Mouse (Mus musculus): Measurements from ENCODE around the gene Cdc42ep5. TPM values are rescaled to one million over a fixed set of nuclear protein-coding genes. Genes with fewer than 3 reads are reported as not detected.

The Cdc42ep5 gene
- total RNA-seq, 2 experiments from 2014 or later, result 13.6 to 14.0 TPM

GRCm38 (mm10) chr7:4145552-4146190, 19.0 kb downstream of the Cdc42ep5 start:
- DNase-seq, result peak; percentile 66

- no peak for DNase-seq
Measured at GRCm38 (mm10) chr7:4144766-4145551, 19.7 kb downstream of the Cdc42ep5 start.

- DNase-seq, result no peak
Measured at GRCm38 (mm10) chr7:4144046-4144445, 20.6 kb downstream of the Cdc42ep5 start.

- DNase-seq, result no peak
Measured at GRCm38 (mm10) chr7:4143506-4143905, 21.2 kb downstream of the Cdc42ep5 start.

- DNase-seq, result no peak
Measured at GRCm38 (mm10) chr7:4142796-4143445, 21.7 kb downstream of the Cdc42ep5 start.

GRCm38 (mm10) chr7:4141648-4142325, 22.9 kb downstream of the Cdc42ep5 start:
- no peak for DNase-seq

- DNase-seq, result no peak
Measured at GRCm38 (mm10) chr7:4139391-4139790, 25.3 kb downstream of the Cdc42ep5 start.

- DNase-seq, result no peak
Measured at GRCm38 (mm10) chr7:4138671-4139070, 26.0 kb downstream of the Cdc42ep5 start.

- no peak for DNase-seq
Measured at GRCm38 (mm10) chr7:4138181-4138580, 26.5 kb downstream of the Cdc42ep5 start.

GRCm38 (mm10) chr7:4137746-4138145, 26.9 kb downstream of the Cdc42ep5 start:
- no peak for DNase-seq

GRCm38 (mm10) chr7:4136771-4137531, 27.7 kb downstream of the Cdc42ep5 start, which contains the start of gene Leng8:
Gene Leng8, plus strand, starts transcription at chr7:4137039.
- DNase-seq, result peak; percentile 98

- no peak for DNase-seq
Measured at GRCm38 (mm10) chr7:4136404-4136770, 28.3 kb downstream of the Cdc42ep5 start.

GRCm38 (mm10) chr7:4134911-4135310, 29.7 kb downstream of the Cdc42ep5 start:
- no peak for DNase-seq

GRCm38 (mm10) chr7:4132998-4133397, 31.7 kb downstream of the Cdc42ep5 start:
- DNase-seq, result no peak

GRCm38 (mm10) chr7:4132581-4132980, 32.1 kb downstream of the Cdc42ep5 start:
- DNase-seq, result no peak

- DNase-seq, result no peak
Measured at GRCm38 (mm10) chr7:4131964-4132363, 32.7 kb downstream of the Cdc42ep5 start.

GRCm38 (mm10) chr7:4130686-4131452, 33.8 kb downstream of the Cdc42ep5 start:
- DNase-seq, result peak; percentile 88

GRCm38 (mm10) chr7:4128860-4129259, 35.8 kb downstream of the Cdc42ep5 start:
- peak; percentile 70 for DNase-seq

GRCm38 (mm10) chr7:4127894-4128293, 36.8 kb downstream of the Cdc42ep5 start:
- DNase-seq, result no peak

- DNase-seq, result no peak
Measured at GRCm38 (mm10) chr7:4126992-4127785, 37.5 kb downstream of the Cdc42ep5 start.

Data from heart, postnatal 4 days (tissue).